Mouse (Mus musculus) midbrain, embryonic 10.5 days (tissue): Measurements from ENCODE around the gene Hbp1. TPM values are rescaled to one million over a fixed set of nuclear protein-coding genes. Genes with fewer than 3 reads are reported as not detected.
A peak's percentile ranks its signal among the peaks of the same experiment; 100 is the strongest.

ENCODE experiments used
- DNase-seq: peaks from one replicate; pipeline ENCODE4 v3.0.0-alpha.2; 2017; ENCODE audit warnings: low spot score
- H3K27ac ChIP-seq: fragments of 300-500 bp; sonication (generic); replicated peaks from 2 replicates; pipeline ENCODE4 v1.5.1; 2016; ENCODE audit warnings: mild to moderate bottlenecking
- H3K27me3 ChIP-seq: fragments of 300-500 bp; sonication (generic); 2 replicates; pipeline ENCODE4 v1.6.1; 2016; ENCODE audit warnings: low read depth, mild to moderate bottlenecking; ENCODE audit not compliant: poor library complexity, severe bottlenecking
- H3K36me3 ChIP-seq: fragments of 300-500 bp; sonication (generic); 2 replicates; pipeline ENCODE4 v1.6.1; 2016; ENCODE audit warnings: mild to moderate bottlenecking, moderate library complexity
- H3K4me1 ChIP-seq: fragments of 300-500 bp; sonication (generic); 2 replicates; pipeline ENCODE4 v1.6.1; 2016
- H3K4me3 ChIP-seq: fragments of 300-500 bp; sonication (generic); 2 replicates; pipeline ENCODE4 v1.5.1; 2016; ENCODE audit warnings: mild to moderate bottlenecking, moderate library complexity
- H3K9me3 ChIP-seq: fragments of 300-500 bp; sonication (generic); replicated peaks from 2 replicates; pipeline ENCODE4 v1.6.1; 2016; ENCODE audit warnings: mild to moderate bottlenecking
- WGBS: fragments of 180-500 bp; shearing (Covaris S2); methylation state at CpG from one replicate; pipeline ENCODE4 v1.1.7; 2016; 5-methylcytosine and 5-hydroxymethylcytosine counted together
- polyA plus RNA-seq: library from polyadenylated mRNA; unstranded; fragments of >200 nt; fragmentation: Nextera tagmentation; extraction: Ambion mirVana; gene quantifications from 2 replicates; pipeline ENCODE4 v1.2.1, GENCODE M21; 2016

The Hbp1 gene
- 78.2 and 88.1 TPM in 2 replicates for polyA plus RNA-seq

GRCm38 (mm10) chr12:31949759-31950658, at the start of gene Hbp1:
Hbp1 (minus strand) TSS chr12:31950535.
- H3K9me3 ChIP-seq, result no peaks in the 10 kb centered on the region
- H3K27ac ChIP-seq, result peak within 1 kb of the TSS; percentile 100
- peak within 1 kb of the TSS; percentile 84 for H3K4me3 ChIP-seq
- H3K4me1 ChIP-seq, result peaks cover 16% of the 10 kb centered on the region
- under 1% methylated on average over 62 of the region's 71 CpGs for WGBS
- H3K36me3 ChIP-seq, result 0 out of 2 replicates have a peak, but pooled peaks cover 4% of the 10 kb centered on the region
- no peaks in the 10 kb centered on the region for H3K27me3 ChIP-seq
- DNase-seq, result peak; percentile 94

DNA sequence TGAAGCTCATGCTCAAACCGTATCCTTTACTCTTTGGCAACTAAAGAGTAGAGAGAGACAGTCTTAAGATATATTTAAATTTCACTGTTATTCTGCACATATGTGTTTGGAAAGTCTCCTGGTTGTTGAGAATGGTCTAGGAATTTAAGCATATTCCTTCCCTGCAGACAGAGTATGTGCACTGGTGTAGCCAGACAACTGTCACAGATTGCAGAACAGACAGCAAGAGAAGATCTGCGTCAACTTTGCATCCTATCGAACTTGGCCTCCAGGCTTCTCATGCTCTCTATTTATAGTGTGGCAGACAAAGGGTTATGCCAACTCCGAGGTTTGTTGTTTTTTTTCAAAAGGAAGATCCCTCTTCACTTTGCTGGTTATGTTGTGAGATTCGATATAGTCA, 48.4 kb upstream of the Hbp1 start:
- H3K36me3 ChIP-seq, result no peaks in the 10 kb centered on the region
- no peaks in the 10 kb centered on the region for H3K27me3 ChIP-seq
- H3K27ac ChIP-seq, result no peak overlapping the region
- H3K4me3 ChIP-seq, result no peak overlapping the region
- no peak for DNase-seq
- H3K4me1 ChIP-seq, result peaks cover 12% of the 10 kb centered on the region; the same call in 1 of the 2 replicates
- WGBS, result 87% methylated on average over 5 of the region's 5 CpGs
- no peaks in the 10 kb centered on the region for H3K9me3 ChIP-seq

GRCm38 (mm10) chr12:31997328-31997878, 47.1 kb upstream of the Hbp1 start:
- 94% methylated on average over 3 of the region's 3 CpGs for WGBS
- no peak for DNase-seq
- H3K27me3 ChIP-seq, result no peaks in the 10 kb centered on the region

DNA sequence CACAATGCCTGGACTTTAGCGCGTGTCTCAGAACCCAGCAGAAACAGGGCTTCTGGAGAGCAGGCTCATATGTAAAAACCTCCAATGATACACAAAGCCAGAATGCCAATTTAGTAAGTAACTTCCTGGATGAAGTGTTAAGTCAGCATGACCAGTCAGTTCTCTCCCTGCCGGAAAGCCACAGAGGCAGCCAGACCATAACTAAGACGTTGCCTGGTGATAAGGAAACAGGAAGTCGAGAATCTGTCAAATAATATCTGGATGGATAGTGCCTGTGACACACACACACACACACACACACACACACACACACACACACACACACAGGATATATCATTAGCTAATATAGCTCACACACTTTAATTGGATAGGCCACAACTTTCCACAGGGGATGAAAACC, 46.5 kb upstream of the Hbp1 start:
- H3K9me3 ChIP-seq, result no peaks in the 10 kb centered on the region
- DNase-seq, result no peak
- WGBS, result 90% methylated on average over 5 of the region's 5 CpGs
- no peak overlapping the region for H3K4me3 ChIP-seq
- peaks cover 12% of the 10 kb centered on the region; the same call in 1 of the 2 replicates for H3K4me1 ChIP-seq
- peaks cover 11% of the 10 kb centered on the region; the same call in 1 of the 2 replicates for H3K36me3 ChIP-seq
- H3K27ac ChIP-seq, result no peak overlapping the region
- H3K27me3 ChIP-seq, result no peaks in the 10 kb centered on the region

More at GRCm38 (mm10) chr12:31997328-31997878, 47.1 kb upstream of the Hbp1 start:
- Histone ChIP-seq H3K9me3 (no peaks in the 10 kb centered on the region), H3K4me3 (no peak overlapping the region), H3K27ac (no peak overlapping the region), H3K36me3 (peaks cover 7% of the 10 kb centered on the region; the same call in 1 of the 2 replicates), H3K4me1 (peaks cover 12% of the 10 kb centered on the region; the same call in 1 of the 2 replicates)

DNA sequence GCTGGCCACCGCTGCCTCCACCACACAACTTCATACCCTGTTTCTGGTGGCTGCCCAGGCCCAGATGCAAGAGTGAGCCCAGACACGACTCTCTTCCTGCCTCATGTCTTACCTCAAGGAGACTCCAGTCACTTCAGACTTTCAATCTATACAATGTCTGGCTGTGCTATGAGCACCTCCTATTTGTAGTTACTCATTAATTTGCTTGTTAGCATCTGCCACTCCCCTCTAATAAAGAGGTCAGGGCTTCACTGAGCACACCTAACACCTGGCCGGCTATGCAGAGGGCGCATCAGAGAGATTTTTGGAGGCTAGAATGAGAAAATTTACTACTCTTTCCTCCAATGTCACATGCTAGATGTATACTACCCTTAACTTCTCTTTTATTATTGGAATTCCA, 40.2 kb upstream of the Hbp1 start:
- Histone ChIP-seq H3K27ac (no peak overlapping the region), H3K27me3 (no peaks in the 10 kb centered on the region), H3K36me3 (peaks cover 17% of the 10 kb centered on the region; the same call in 1 of the 2 replicates), H3K4me1 (no peaks in the 10 kb centered on the region), H3K9me3 (no peaks in the 10 kb centered on the region), H3K4me3 (no peak overlapping the region)
- DNase-seq, result no peak
- WGBS, result 93% methylated on average over 4 of the region's 4 CpGs

DNA sequence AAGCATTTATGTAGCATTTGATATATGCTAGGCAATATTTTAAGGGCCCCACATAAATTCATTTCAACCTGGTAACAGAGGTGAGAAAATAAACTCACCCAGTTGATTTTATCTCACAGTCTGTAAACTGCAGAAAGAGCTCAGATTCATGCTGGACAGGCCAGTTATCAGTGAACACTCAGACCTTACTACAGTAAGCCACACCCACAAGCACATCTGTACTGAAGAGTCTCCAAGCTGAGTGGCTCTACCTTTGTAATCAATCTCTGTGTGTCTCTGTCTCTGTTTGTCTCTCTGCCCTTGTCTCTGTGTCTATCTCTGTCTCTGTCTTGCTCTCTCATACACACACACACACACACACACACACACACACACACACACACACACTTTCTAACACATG, 39.4 kb upstream of the Hbp1 start:
- no peak for DNase-seq
- Histone ChIP-seq H3K4me3 (no peak overlapping the region), H3K27me3 (no peaks in the 10 kb centered on the region), H3K27ac (no peak overlapping the region), H3K4me1 (no peaks in the 10 kb centered on the region), H3K9me3 (no peaks in the 10 kb centered on the region), H3K36me3 (peaks cover 17% of the 10 kb centered on the region; the same call in 1 of the 2 replicates)

DNA sequence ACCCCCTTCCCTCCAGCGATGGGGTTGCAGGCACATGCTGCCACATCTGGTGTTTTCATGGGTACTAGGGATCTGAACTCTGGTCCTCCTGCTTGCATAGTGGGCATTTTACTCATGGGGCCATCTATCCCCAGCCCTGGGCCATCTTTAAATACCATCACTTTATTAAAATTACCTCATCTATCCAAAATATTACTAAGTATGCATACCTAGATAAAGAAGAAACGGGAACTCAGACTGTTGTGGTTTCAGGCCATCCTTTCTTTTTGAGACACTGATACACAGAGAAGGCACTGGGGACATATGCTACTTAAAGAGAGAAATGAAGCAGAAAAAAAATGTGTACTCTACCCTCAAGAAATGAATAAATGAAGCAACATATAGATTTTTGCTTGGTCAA, 36.1 kb upstream of the Hbp1 start:
- H3K4me1 ChIP-seq, result no peaks in the 10 kb centered on the region; the same call in 1 of the 2 replicates
- 86% methylated on average over 2 of the region's 2 CpGs for WGBS
- no peak for DNase-seq
- no peak overlapping the region for H3K27ac ChIP-seq
- H3K4me3 ChIP-seq, result no peak overlapping the region
- H3K27me3 ChIP-seq, result no peaks in the 10 kb centered on the region
- H3K9me3 ChIP-seq, result no peaks in the 10 kb centered on the region
- H3K36me3 ChIP-seq, result peaks cover 6% of the 10 kb centered on the region; the same call in 1 of the 2 replicates

GRCm38 (mm10) chr12:31985738-31986137, 35.4 kb upstream of the Hbp1 start:
- 93% methylated on average over 6 of the region's 6 CpGs for WGBS
- DNase-seq, result no peak
- Histone ChIP-seq H3K27me3 (no peaks in the 10 kb centered on the region), H3K4me1 (no peaks in the 10 kb centered on the region; the same call in 1 of the 2 replicates), H3K36me3 (peaks cover 6% of the 10 kb centered on the region; the same call in 1 of the 2 replicates), H3K9me3 (no peaks in the 10 kb centered on the region), H3K27ac (no peak overlapping the region), H3K4me3 (no peak overlapping the region)

GRCm38 (mm10) chr12:31984664-31985063, 34.3 kb upstream of the Hbp1 start:
- Histone ChIP-seq H3K27ac (no peak overlapping the region), H3K4me3 (no peak overlapping the region), H3K9me3 (no peaks in the 10 kb centered on the region), H3K27me3 (no peaks in the 10 kb centered on the region), H3K4me1 (no peaks in the 10 kb centered on the region; the same call in 1 of the 2 replicates), H3K36me3 (peaks cover 6% of the 10 kb centered on the region; the same call in 1 of the 2 replicates)
- 77% methylated on average over 12 of the region's 12 CpGs for WGBS
- DNase-seq, result no peak

DNA sequence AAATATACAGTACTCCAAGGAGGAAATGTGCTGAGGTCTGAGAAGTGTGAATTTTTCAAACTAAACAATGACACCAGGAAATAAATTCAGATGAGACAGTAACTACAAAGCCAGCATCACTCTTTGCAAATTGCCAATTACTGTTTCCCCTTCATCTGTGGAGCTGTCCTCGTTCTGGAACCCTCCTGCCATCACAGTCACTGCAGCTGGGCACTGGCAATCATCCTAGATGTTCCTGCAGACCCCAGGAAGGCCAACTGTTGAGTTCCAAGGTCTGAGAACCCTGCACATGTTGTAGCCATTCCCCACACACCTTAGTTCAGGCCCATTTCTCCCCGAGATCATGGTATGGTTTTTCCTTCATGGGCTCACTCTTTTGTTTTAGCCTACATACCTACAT, 33.9 kb upstream of the Hbp1 start:
- H3K27ac ChIP-seq, result no peak overlapping the region
- no peak for DNase-seq
- H3K36me3 ChIP-seq, result peaks cover 6% of the 10 kb centered on the region; the same call in 1 of the 2 replicates
- H3K27me3 ChIP-seq, result no peaks in the 10 kb centered on the region
- no peak overlapping the region for H3K4me3 ChIP-seq
- WGBS, result 68% methylated on average over 2 of the region's 2 CpGs
- no peaks in the 10 kb centered on the region for H3K9me3 ChIP-seq
- H3K4me1 ChIP-seq, result no peaks in the 10 kb centered on the region; the same call in 1 of the 2 replicates

- no peaks in the 10 kb centered on the region for H3K9me3 ChIP-seq
- H3K27me3 ChIP-seq, result no peaks in the 10 kb centered on the region
- 82% methylated on average over 6 of the region's 6 CpGs for WGBS
- peaks cover 6% of the 10 kb centered on the region; the same call in 1 of the 2 replicates for H3K36me3 ChIP-seq
- DNase-seq, result no peak
- H3K27ac ChIP-seq, result no peak overlapping the region
- no peak overlapping the region for H3K4me3 ChIP-seq
- H3K4me1 ChIP-seq, result no peaks in the 10 kb centered on the region; the same call in 1 of the 2 replicates
Observed at GRCm38 (mm10) chr12:31983769-31984168, 33.4 kb upstream of the Hbp1 start.

DNA sequence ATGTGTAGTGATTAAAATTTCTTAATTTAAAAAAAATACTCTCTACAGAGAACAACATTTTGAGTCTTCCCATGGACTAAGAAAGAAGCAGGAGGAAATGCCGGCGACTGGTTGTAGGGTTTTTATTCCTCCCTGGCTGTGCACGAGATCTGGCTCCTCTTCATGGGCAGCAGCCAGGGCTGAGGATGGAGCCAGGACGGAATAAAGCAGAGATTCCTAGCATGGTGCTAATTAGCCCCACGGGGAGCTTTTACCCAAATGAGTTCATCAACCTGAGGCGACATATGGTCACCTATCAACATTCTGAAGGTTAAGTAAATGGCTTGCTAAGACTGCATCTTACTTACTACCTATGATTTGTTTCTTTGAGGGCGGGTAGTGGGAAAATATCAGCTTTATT, 32.9 kb upstream of the Hbp1 start:
- DNase-seq, result no peak
- Histone ChIP-seq H3K36me3 (peaks cover 6% of the 10 kb centered on the region; the same call in 1 of the 2 replicates), H3K4me3 (no peak overlapping the region), H3K4me1 (no peaks in the 10 kb centered on the region; the same call in 1 of the 2 replicates), H3K27ac (no peak overlapping the region), H3K27me3 (no peaks in the 10 kb centered on the region), H3K9me3 (no peaks in the 10 kb centered on the region)
- WGBS, result 74% methylated on average over 7 of the region's 7 CpGs
